Mouse (Mus musculus): Measurements from ENCODE around the gene Phactr1. TPM values are rescaled to one million over a fixed set of nuclear protein-coding genes. Genes with fewer than 3 reads are reported as not detected.

Phactr1 gene
- polyA plus RNA-seq, 1 experiment from 2014 or later, result 25.7 TPM

DNA sequence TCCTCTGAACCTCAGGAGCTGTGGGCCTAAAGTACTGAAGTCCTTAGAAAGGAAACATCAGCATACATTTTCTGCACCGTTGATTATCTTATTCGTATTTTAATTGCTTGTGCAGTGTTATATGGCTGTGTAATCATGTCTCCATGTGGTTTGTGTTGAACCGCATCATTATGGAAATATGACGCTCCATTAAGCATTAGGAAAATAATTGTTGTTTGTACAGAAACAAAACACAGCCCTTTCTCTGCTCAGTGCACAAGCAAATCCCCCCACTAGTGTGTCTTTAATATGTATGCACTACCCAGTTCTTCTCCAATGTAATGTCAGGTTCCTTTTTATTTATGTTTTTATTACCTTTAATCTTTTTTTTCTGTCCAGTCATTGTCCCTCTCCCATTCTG lies 333.6 kb downstream of the Phactr1 start:
- H3K9ac ChIP-seq, result no peak overlapping the region
- H3K4me1 ChIP-seq, result peaks cover 13% of the 10 kb centered on the region
- 0 out of 2 replicates have a peak overlapping the region, but pooled peaks have one; percentile 37 for H3K27ac ChIP-seq
- WGBS, result 54% methylated on average over 4 of the region's 4 CpGs
- no peak overlapping the region for H3K4me2 ChIP-seq
- H3K36me3 ChIP-seq, result no peaks in the 10 kb centered on the region
- no peaks in the 10 kb centered on the region for H3K27me3 ChIP-seq
- ATAC-seq (replicated peaks; ENCODE audit: low FRiP score), result peak; percentile 63; the same call in 1 of the 2 replicates
- H3K4me3 ChIP-seq (replicated peaks), result no peak overlapping the region
- H3K9me3 ChIP-seq (replicated peaks), result no peaks in the 10 kb centered on the region

DNA sequence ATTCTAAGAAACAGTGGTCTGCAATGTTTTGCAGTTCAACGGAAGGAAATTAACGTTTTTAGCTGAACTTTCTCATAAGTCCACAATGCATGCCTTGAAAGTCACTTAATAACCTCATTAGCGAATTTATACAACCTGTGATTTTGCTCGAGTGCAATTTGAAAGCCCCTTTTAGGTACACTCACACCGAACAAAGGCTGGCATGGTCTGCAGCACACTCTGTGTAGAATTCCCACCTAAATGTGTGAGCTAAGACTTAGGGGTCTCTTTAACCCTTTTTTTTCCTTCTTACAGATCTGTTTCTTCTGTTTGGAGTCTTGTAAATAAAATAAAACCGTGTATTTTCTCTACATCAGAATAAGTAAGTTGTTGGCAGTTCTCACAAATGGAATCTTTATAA lies 335.3 kb downstream of the Phactr1 start:
- Histone ChIP-seq H3K4me3 (replicated peaks) (no peak overlapping the region), H3K36me3 (no peaks in the 10 kb centered on the region), H3K9ac (no peak overlapping the region), H3K27ac (no peak overlapping the region), H3K4me1 (peaks cover 20% of the 10 kb centered on the region), H3K9me3 (replicated peaks) (no peaks in the 10 kb centered on the region), H3K27me3 (no peaks in the 10 kb centered on the region), H3K4me2 (no peak overlapping the region)
- 62% methylated on average over 6 of the region's 6 CpGs for WGBS
- no peak for ATAC-seq (replicated peaks; ENCODE audit: low FRiP score)

DNA sequence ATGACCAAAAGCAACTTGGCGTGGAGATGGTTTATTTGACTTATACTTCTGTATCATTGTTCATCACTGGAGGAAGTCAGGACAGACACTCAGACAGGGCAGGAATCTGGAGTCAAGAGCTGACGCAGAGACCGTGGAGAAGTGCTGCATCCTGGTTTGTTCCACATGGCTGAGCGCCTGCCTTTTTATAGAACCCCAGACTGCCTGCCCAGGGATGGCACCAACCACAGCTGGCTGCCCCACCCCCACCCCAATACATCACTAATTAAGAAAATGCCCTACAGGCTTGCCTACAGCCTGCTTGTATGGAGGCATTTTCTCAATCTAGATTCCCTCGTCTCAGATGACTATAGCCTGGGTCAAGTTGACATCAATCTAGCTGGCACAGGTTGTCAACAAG lies 338.4 kb downstream of the Phactr1 start:
- Histone ChIP-seq H3K9ac (no peak overlapping the region), H3K4me2 (no peak overlapping the region), H3K36me3 (no peaks in the 10 kb centered on the region), H3K4me3 (replicated peaks) (no peak overlapping the region), H3K4me1 (peaks cover 24% of the 10 kb centered on the region), H3K9me3 (replicated peaks) (no peaks in the 10 kb centered on the region), H3K27me3 (no peaks in the 10 kb centered on the region), H3K27ac (peak overlapping the region; percentile 68)
- ATAC-seq (replicated peaks; ENCODE audit: low FRiP score), result peak; percentile 83
- 60% methylated on average over 5 of the region's 5 CpGs for WGBS

DNA sequence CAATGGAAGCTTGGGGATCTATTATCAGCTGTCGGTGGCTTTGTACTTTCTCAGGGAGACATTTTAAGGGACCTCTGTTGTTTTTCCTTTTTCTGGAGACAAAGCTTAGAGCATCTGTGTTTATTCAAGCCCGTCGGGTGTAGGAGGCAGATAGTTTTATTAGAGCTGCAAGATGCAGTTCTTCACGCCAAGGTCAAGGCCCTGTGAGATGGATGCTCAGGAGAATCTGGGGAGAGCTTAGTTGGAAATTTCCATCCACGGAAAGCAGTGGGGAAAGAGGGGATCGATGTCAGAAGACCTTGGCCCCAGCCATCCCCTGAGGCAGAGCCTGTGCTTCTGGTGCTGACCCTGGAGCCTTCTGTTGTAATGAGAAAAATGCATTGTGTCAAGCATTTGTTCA lies 340.6 kb downstream of the Phactr1 start:
- Histone ChIP-seq H3K27ac (no peak overlapping the region), H3K36me3 (no peaks in the 10 kb centered on the region), H3K9ac (no peak overlapping the region), H3K4me3 (replicated peaks) (no peak overlapping the region), H3K4me1 (peaks cover 24% of the 10 kb centered on the region), H3K27me3 (no peaks in the 10 kb centered on the region), H3K9me3 (replicated peaks) (no peaks in the 10 kb centered on the region), H3K4me2 (no peak overlapping the region)
- 30% methylated on average over 6 of the region's 6 CpGs for WGBS
- 0 out of 2 replicates have a peak, but pooled peaks have one; percentile 33 for ATAC-seq (replicated peaks; ENCODE audit: low FRiP score)

GRCm38 (mm10) chr13:43023005-43023404 lies 342.6 kb downstream of the Phactr1 start:
- H3K4me1 ChIP-seq, result peaks cover 23% of the 10 kb centered on the region
- no peak overlapping the region for H3K4me3 ChIP-seq (replicated peaks)
- no peaks in the 10 kb centered on the region for H3K27me3 ChIP-seq
- ATAC-seq (replicated peaks; ENCODE audit: low FRiP score), result no peak
- H3K9me3 ChIP-seq (replicated peaks), result no peaks in the 10 kb centered on the region
- H3K4me2 ChIP-seq, result no peak overlapping the region
- WGBS, result 74% methylated on average over 5 of the region's 5 CpGs
- no peaks in the 10 kb centered on the region for H3K36me3 ChIP-seq
- no peak overlapping the region for H3K9ac ChIP-seq
- no peak overlapping the region for H3K27ac ChIP-seq

- Histone ChIP-seq H3K27me3 (no peaks in the 10 kb centered on the region), H3K36me3 (no peaks in the 10 kb centered on the region), H3K4me3 (replicated peaks) (no peak overlapping the region), H3K4me1 (no peaks in the 10 kb centered on the region), H3K4me2 (no peak overlapping the region), H3K9ac (no peak overlapping the region), H3K9me3 (replicated peaks) (no peaks in the 10 kb centered on the region), H3K27ac (no peak overlapping the region)
- no peak for ATAC-seq (replicated peaks; ENCODE audit: low FRiP score)
- 85% methylated on average over 1 of the region's 1 CpGs for WGBS
These were observed 347.1 kb downstream of the Phactr1 start for GRCm38 (mm10) chr13:43027568-43027967.

DNA sequence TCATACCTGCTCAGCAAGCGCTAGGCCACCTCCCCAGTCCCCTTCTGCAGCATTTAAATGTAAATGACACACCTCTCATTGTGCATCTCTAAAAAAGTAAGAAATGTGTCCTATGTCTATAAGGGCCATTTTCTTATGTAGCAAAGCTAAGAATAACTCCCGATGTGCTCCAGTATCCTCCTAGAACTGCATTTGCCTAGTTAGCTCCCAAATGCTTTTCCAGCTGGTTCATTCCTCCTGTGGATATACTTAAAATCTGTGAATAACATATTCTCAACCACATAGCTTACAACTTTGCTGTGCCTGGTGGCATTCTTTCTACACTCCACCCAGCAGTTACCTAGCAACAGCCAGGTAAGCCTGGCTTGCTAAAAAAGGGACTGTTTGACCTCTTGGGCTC lies 349.8 kb downstream of the Phactr1 start:
- Histone ChIP-seq H3K4me3 (replicated peaks) (no peak overlapping the region), H3K36me3 (no peaks in the 10 kb centered on the region), H3K27me3 (no peaks in the 10 kb centered on the region), H3K9me3 (replicated peaks) (no peaks in the 10 kb centered on the region), H3K27ac (no peak overlapping the region), H3K4me2 (no peak overlapping the region), H3K4me1 (no peaks in the 10 kb centered on the region), H3K9ac (no peak overlapping the region)
- ATAC-seq (replicated peaks; ENCODE audit: low FRiP score), result no peak
- WGBS, result 81% methylated on average over 2 of the region's 2 CpGs

GRCm38 (mm10) chr13:43032451-43032850 lies 352.0 kb downstream of the Phactr1 start:
- 87% methylated on average over 3 of the region's 3 CpGs for WGBS

GRCm38 (mm10) chr13:43036510-43036909 lies 356.1 kb downstream of the Phactr1 start:
- no peak for ATAC-seq (replicated peaks; ENCODE audit: low FRiP score)
- no peaks in the 10 kb centered on the region for H3K9me3 ChIP-seq (replicated peaks)
- H3K4me3 ChIP-seq (replicated peaks), result no peak overlapping the region
- no peaks in the 10 kb centered on the region for H3K27me3 ChIP-seq
- no peaks in the 10 kb centered on the region for H3K4me1 ChIP-seq
- no peaks in the 10 kb centered on the region for H3K36me3 ChIP-seq
- 77% methylated on average over 6 of the region's 6 CpGs for WGBS
- no peak overlapping the region for H3K9ac ChIP-seq
- H3K27ac ChIP-seq, result no peak overlapping the region
- H3K4me2 ChIP-seq, result no peak overlapping the region

More at GRCm38 (mm10) chr13:43032451-43032850, 352.0 kb downstream of the Phactr1 start:
- no peak overlapping the region for H3K4me3 ChIP-seq (replicated peaks)
- H3K4me2 ChIP-seq, result no peak overlapping the region
- no peaks in the 10 kb centered on the region for H3K9me3 ChIP-seq (replicated peaks)
- H3K36me3 ChIP-seq, result no peaks in the 10 kb centered on the region
- no peaks in the 10 kb centered on the region for H3K27me3 ChIP-seq
- no peak overlapping the region for H3K27ac ChIP-seq
- no peaks in the 10 kb centered on the region for H3K4me1 ChIP-seq
- no peak overlapping the region for H3K9ac ChIP-seq
- ATAC-seq (replicated peaks; ENCODE audit: low FRiP score), result no peak

DNA sequence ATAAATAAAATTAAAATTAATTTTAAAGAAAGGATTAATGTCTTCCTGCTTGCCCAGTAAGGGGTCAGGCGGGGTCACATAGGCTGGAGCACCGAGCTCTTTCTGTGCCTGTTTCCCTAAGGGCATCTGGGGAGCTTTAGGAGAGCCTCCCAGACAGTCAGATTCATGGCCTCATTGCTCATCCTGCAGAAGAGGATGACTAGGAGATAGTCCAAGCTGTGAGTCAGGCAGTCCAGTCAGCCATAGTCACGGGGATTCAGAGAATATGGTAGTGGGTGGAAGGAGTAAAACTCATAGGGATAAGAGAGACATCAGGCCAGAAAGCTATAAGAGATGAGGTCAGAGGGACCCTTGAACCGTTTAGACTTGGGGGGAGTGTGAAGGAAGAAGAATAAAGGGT lies 362.3 kb downstream of the Phactr1 start:
- Histone ChIP-seq H3K4me1 (no peaks in the 10 kb centered on the region), H3K9me3 (replicated peaks) (no peaks in the 10 kb centered on the region), H3K4me3 (replicated peaks) (no peak overlapping the region), H3K4me2 (no peak overlapping the region), H3K27me3 (no peaks in the 10 kb centered on the region), H3K9ac (no peak overlapping the region), H3K36me3 (no peaks in the 10 kb centered on the region), H3K27ac (no peak overlapping the region)
- ATAC-seq (replicated peaks; ENCODE audit: low FRiP score), result no peak
- 72% methylated on average over 4 of the region's 4 CpGs for WGBS

DNA sequence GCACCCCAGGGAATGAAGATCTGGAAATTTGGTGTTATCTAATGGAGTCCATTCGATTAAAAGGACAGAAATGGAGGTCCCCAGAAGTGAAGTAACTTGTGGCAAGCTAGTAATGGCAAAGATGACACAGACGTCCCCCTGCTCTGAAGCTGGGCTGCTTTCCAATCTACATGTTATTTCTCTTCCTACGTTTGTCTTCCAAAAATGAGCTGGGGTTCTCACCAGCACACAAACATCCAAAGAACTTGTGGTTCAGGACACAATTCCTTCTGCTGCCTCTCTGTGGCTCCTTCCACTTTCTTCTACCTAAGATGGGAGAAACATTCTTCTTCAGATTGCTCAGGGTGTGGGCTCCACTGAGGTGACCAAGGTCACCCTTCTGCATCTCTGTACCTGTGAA lies 368.1 kb downstream of the Phactr1 start:
- Histone ChIP-seq H3K9me3 (replicated peaks) (no peaks in the 10 kb centered on the region), H3K27ac (no peak overlapping the region), H3K4me3 (replicated peaks) (no peak overlapping the region), H3K36me3 (no peaks in the 10 kb centered on the region), H3K4me1 (no peaks in the 10 kb centered on the region), H3K9ac (no peak overlapping the region), H3K27me3 (no peaks in the 10 kb centered on the region), H3K4me2 (no peak overlapping the region)
- WGBS, result 67% methylated on average over 3 of the region's 3 CpGs
- no peak for ATAC-seq (replicated peaks; ENCODE audit: low FRiP score)

GRCm38 (mm10) chr13:43053201-43053600 lies 372.8 kb downstream of the Phactr1 start:
- no peak overlapping the region for H3K4me2 ChIP-seq
- no peaks in the 10 kb centered on the region for H3K27me3 ChIP-seq
- H3K9ac ChIP-seq, result no peak overlapping the region
- WGBS, result 91% methylated on average over 1 of the region's 1 CpGs
- no peak for ATAC-seq (replicated peaks; ENCODE audit: low FRiP score)
- no peaks in the 10 kb centered on the region for H3K9me3 ChIP-seq (replicated peaks)
- H3K27ac ChIP-seq, result no peak overlapping the region
- no peaks in the 10 kb centered on the region for H3K4me1 ChIP-seq
- H3K36me3 ChIP-seq, result no peaks in the 10 kb centered on the region
- no peak overlapping the region for H3K4me3 ChIP-seq (replicated peaks)

- ATAC-seq (replicated peaks; ENCODE audit: low FRiP score), result no peak
- Histone ChIP-seq H3K4me2 (no peak overlapping the region), H3K9ac (no peak overlapping the region), H3K36me3 (no peaks in the 10 kb centered on the region), H3K4me3 (replicated peaks) (no peak overlapping the region), H3K27me3 (no peaks in the 10 kb centered on the region), H3K4me1 (no peaks in the 10 kb centered on the region), H3K9me3 (replicated peaks) (no peaks in the 10 kb centered on the region), H3K27ac (no peak overlapping the region)
- 75% methylated on average over 6 of the region's 6 CpGs for WGBS
These were observed 374.7 kb downstream of the Phactr1 start for GRCm38 (mm10) chr13:43055136-43055535.
